Comparison of ENCODE assay signal across 17 mouse cellular contexts in genomic region chr14:30284446-30284845, GRCm38 (mm10).
DNase-seq lines count a peak whose midpoint lies in the region; ATAC-seq and TF ChIP-seq lines count a peak whose summit lies in the region.
"Had no signal": no experiment of that assay in that cellular context is flagged by ENCODE, and none has a peak within 500 bp of the region (broad histone marks: within the 10 kb centered on the region; RNA-seq: fewer than 3 reads in every experiment).

No protein-coding gene starts in this region.

- H3K4me1 ChIP-seq in forebrain, postnatal 0 days (ENCODE audit: insufficient read depth) = peaks cover 5% of the 10 kb centered on the region; the same call in 1 of the 2 replicates
- no peaks in the 10 kb centered on the region for H3K4me1 ChIP-seq in forebrain, embryonic 12.5 days
- peaks cover 4% of the 10 kb centered on the region; the same call in 1 of the 2 replicates for H3K4me1 ChIP-seq in lung, embryonic 14.5 days (ENCODE audit: insufficient read depth)
- no peaks in the 10 kb centered on the region for H3K4me1 ChIP-seq in lung, adult 2 months (ENCODE audit: control insufficient read depth, insufficient read depth, low read length)
- 0 out of 2 replicates have a peak, but pooled peaks cover 4% of the 10 kb centered on the region for H3K4me1 ChIP-seq in intestine, embryonic 14.5 days (replicated peaks; ENCODE audit: control insufficient read depth, insufficient read depth, low read length)
- H3K4me1 ChIP-seq in stomach, embryonic 14.5 days (ENCODE audit: control insufficient read depth, insufficient read depth, low read length) = 0 out of 2 replicates have a peak, but pooled peaks cover 5% of the 10 kb centered on the region
- H3K4me1 ChIP-seq: hindbrain, embryonic 13.5 days; limb, embryonic 10.5 days; liver, embryonic 13.5 days had no signal

- no peaks in the 10 kb centered on the region for H3K36me3 ChIP-seq in forebrain, postnatal 0 days (ENCODE audit: insufficient read depth)
- H3K36me3 ChIP-seq in forebrain, embryonic 12.5 days (replicated peaks) = no peaks in the 10 kb centered on the region
- no peaks in the 10 kb centered on the region for H3K36me3 ChIP-seq in lung, embryonic 14.5 days (ENCODE audit: insufficient read depth)
- H3K36me3 ChIP-seq in intestine, embryonic 14.5 days (ENCODE audit: control insufficient read depth, insufficient read depth, low read length) = no peaks in the 10 kb centered on the region
- H3K36me3 ChIP-seq in stomach, embryonic 14.5 days (ENCODE audit: control insufficient read depth, insufficient read depth, low read length) = no peaks in the 10 kb centered on the region
- H3K36me3 ChIP-seq: G1E; heart, embryonic 15.5 days; hindbrain, embryonic 13.5 days; limb, embryonic 10.5 days; liver, embryonic 13.5 days had no signal

- H3K27me3 ChIP-seq in forebrain, postnatal 0 days (ENCODE audit: insufficient read depth, low read length) = no peaks in the 10 kb centered on the region
- no peaks in the 10 kb centered on the region for H3K27me3 ChIP-seq in forebrain, embryonic 12.5 days
- H3K27me3 ChIP-seq in lung, embryonic 14.5 days (ENCODE audit: insufficient read depth, low read length) = no peaks in the 10 kb centered on the region
- no peaks in the 10 kb centered on the region for H3K27me3 ChIP-seq in intestine, embryonic 14.5 days (replicated peaks; ENCODE audit: control insufficient read depth, insufficient read depth, low read length)
- no peaks in the 10 kb centered on the region; the same call in 1 of the 2 replicates for H3K27me3 ChIP-seq in stomach, embryonic 14.5 days (ENCODE audit: control insufficient read depth, insufficient read depth, low read length)
- H3K27me3 ChIP-seq: heart, embryonic 15.5 days; hindbrain, embryonic 13.5 days; liver, embryonic 13.5 days had no signal

- 65% methylated on average over 10 of the region's 10 CpGs for WGBS in forebrain, postnatal 0 days
- WGBS in forebrain, embryonic 12.5 days = 81% methylated on average over 10 of the region's 10 CpGs
- WGBS in lung, embryonic 14.5 days = 34% methylated on average over 10 of the region's 10 CpGs
- WGBS in lung, adult 2 months = 42% methylated on average over 10 of the region's 10 CpGs
- WGBS in intestine, embryonic 14.5 days = 61% methylated on average over 10 of the region's 10 CpGs
- 65% methylated on average over 10 of the region's 10 CpGs for WGBS in stomach, embryonic 14.5 days

- no peak for DNase-seq in forebrain, postnatal 0 days
- DNase-seq in lung, embryonic 14.5 days = peak; percentile 26
- no peak for DNase-seq in lung, adult 2 months
- no peak for DNase-seq in intestine, embryonic 14.5 days (ENCODE audit: low spot score)
- DNase-seq in gastrocnemius, postnatal 4 days (ENCODE audit: low spot score in 2 of 2) = no peak
- DNase-seq: gastrocnemius, postnatal 36 days; kidney, adult 2 months; kidney, postnatal 4 days; liver, embryonic 13.5 days; midbrain, embryonic 14.5 days; thymus, adult 2 months had no signal

- H3K27ac ChIP-seq in forebrain, postnatal 0 days (ENCODE audit: low read depth, low read length) = peak overlapping the region; percentile 58
- H3K27ac ChIP-seq in forebrain, embryonic 12.5 days = no peak overlapping the region
- H3K27ac ChIP-seq in lung, embryonic 14.5 days (ENCODE audit: low read depth) = peak overlapping the region; percentile 10; the same call in 1 of the 2 replicates
- 0 out of 2 replicates have a peak overlapping the region, but pooled peaks have one; percentile 10 for H3K27ac ChIP-seq in intestine, embryonic 14.5 days (ENCODE audit: low read depth)
- no peak overlapping the region for H3K27ac ChIP-seq in stomach, embryonic 14.5 days (ENCODE audit: low read length)
- H3K27ac ChIP-seq: heart, embryonic 15.5 days; hindbrain, embryonic 13.5 days; limb, embryonic 10.5 days; liver, embryonic 13.5 days had no signal

- TF ChIP-seq POLR2A in lung, adult 2 months (IDR thresholded peaks at IDR 0.05; ENCODE audit: borderline replicate concordance, extremely low read depth, low read depth, low read length) = no peak

- no peak overlapping the region for H3K4me3 ChIP-seq in forebrain, postnatal 0 days (ENCODE audit: low read depth, low read length)
- no peak overlapping the region for H3K4me3 ChIP-seq in forebrain, embryonic 12.5 days (replicated peaks)
- no peak overlapping the region for H3K4me3 ChIP-seq in lung, embryonic 14.5 days (ENCODE audit: low read depth, low read length)
- H3K4me3 ChIP-seq in lung, adult 2 months (replicated peaks; ENCODE audit: extremely low read depth, low read depth, low read length) = no peak overlapping the region
- no peak overlapping the region for H3K4me3 ChIP-seq in intestine, embryonic 14.5 days (ENCODE audit: low read depth, low read length)
- H3K4me3 ChIP-seq in stomach, embryonic 14.5 days (ENCODE audit: low read depth, low read length) = no peak overlapping the region
- H3K4me3 ChIP-seq: heart, embryonic 15.5 days; hindbrain, embryonic 13.5 days; limb, embryonic 10.5 days; liver, embryonic 13.5 days had no signal

- H3K9ac ChIP-seq in forebrain, postnatal 0 days = no peak overlapping the region
- no peak overlapping the region for H3K9ac ChIP-seq in forebrain, embryonic 12.5 days
- H3K9ac ChIP-seq in lung, embryonic 14.5 days = no peak overlapping the region
- H3K9ac ChIP-seq in intestine, embryonic 14.5 days (ENCODE audit: low read length) = no peak overlapping the region
- H3K9ac ChIP-seq in stomach, embryonic 14.5 days (replicated peaks; ENCODE audit: low read depth, low read length) = no peak overlapping the region
- H3K9ac ChIP-seq: heart, embryonic 15.5 days; hindbrain, embryonic 13.5 days; liver, embryonic 13.5 days had no signal

- peak; percentile 71 for ATAC-seq in forebrain, postnatal 0 days
- no peak for ATAC-seq in forebrain, embryonic 12.5 days (ENCODE audit: low FRiP score)
- ATAC-seq in lung, embryonic 14.5 days (ENCODE audit: insufficient read depth) = no peak; the same call in 1 of the 2 replicates
- no peak for ATAC-seq in intestine, embryonic 14.5 days (replicated peaks; ENCODE audit: low FRiP score, low TSS enrichment, low read depth)
- ATAC-seq in stomach, embryonic 14.5 days (ENCODE audit: insufficient number of reproducible peaks, insufficient read depth, low FRiP score, low read depth) = no peak

- H3K4me2 ChIP-seq in forebrain, postnatal 0 days (ENCODE audit: low read depth) = 0 out of 2 replicates have a peak overlapping the region, but pooled peaks have one; percentile 6
- no peak overlapping the region for H3K4me2 ChIP-seq in forebrain, embryonic 12.5 days
- peak overlapping the region; percentile 21 for H3K4me2 ChIP-seq in lung, embryonic 14.5 days
- 0 out of 2 replicates have a peak overlapping the region, but pooled peaks have one; percentile 16 for H3K4me2 ChIP-seq in intestine, embryonic 14.5 days (ENCODE audit: low read length)
- peak overlapping the region; percentile 14; the same call in 1 of the 2 replicates for H3K4me2 ChIP-seq in stomach, embryonic 14.5 days (replicated peaks; ENCODE audit: low read depth, low read length)
- H3K4me2 ChIP-seq: heart, embryonic 15.5 days; hindbrain, embryonic 13.5 days; liver, embryonic 13.5 days had no signal

- no peaks in the 10 kb centered on the region for H3K9me3 ChIP-seq in forebrain, postnatal 0 days (ENCODE audit: low read length)
- no peaks in the 10 kb centered on the region for H3K9me3 ChIP-seq in forebrain, embryonic 12.5 days
- no peaks in the 10 kb centered on the region for H3K9me3 ChIP-seq in lung, embryonic 14.5 days (ENCODE audit: low read depth, low read length)
- no peaks in the 10 kb centered on the region for H3K9me3 ChIP-seq in intestine, embryonic 14.5 days (ENCODE audit: control insufficient read depth, low read length)
- no peaks in the 10 kb centered on the region for H3K9me3 ChIP-seq in stomach, embryonic 14.5 days (ENCODE audit: control insufficient read depth, low read depth, low read length)
- H3K9me3 ChIP-seq: G1E; heart, embryonic 15.5 days; hindbrain, embryonic 13.5 days; limb, embryonic 10.5 days; liver, embryonic 13.5 days had no signal

- no peak for TF ChIP-seq CTCF in forebrain, postnatal 0 days (IDR thresholded peaks at IDR 0.05; ENCODE audit: low read depth)
- TF ChIP-seq CTCF in lung, embryonic 14.5 days (IDR thresholded peaks at IDR 0.05; ENCODE audit: low read depth) = no peak
- TF ChIP-seq CTCF in lung, adult 2 months (IDR thresholded peaks at IDR 0.05; ENCODE audit: insufficient read depth, low read length) = no peak

Comparison
In these comparisons a context has a peak if more than half of its experiments do, and no peak if none do; other contexts are left out.
1. H3K27ac ChIP-seq: peak in forebrain, postnatal 0 days (single experiment), lung, embryonic 14.5 days (single experiment) and intestine, embryonic 14.5 days (single experiment); none in forebrain, embryonic 12.5 days (single experiment) and stomach, embryonic 14.5 days (single experiment).